Mouse (Mus musculus) bone marrow macrophage, adult 2 months (primary cell): ENCODE measurements around the gene Bmp2k.

Experiments used
- CTCF ChIP-seq: IDR thresholded peaks from 2 replicates; pipeline ENCODE4 v1.5.1; 2012; ENCODE audit warnings: low read depth, mild to moderate bottlenecking, low read length, moderate library complexity
- POLR2A ChIP-seq: IDR thresholded peaks from 2 replicates; pipeline ENCODE4 v1.6.1; 2012; ENCODE audit warnings: mild to moderate bottlenecking, low read depth, low read length, borderline replicate concordance

GRCm38 (mm10) chr5:96956926-96957325 lies 40.6 kb upstream of the Bmp2k start:
- no peak for TF ChIP-seq CTCF
- TF ChIP-seq POLR2A, result no peak
